Mouse (Mus musculus): Measurements from ENCODE around the gene Grb2.

Grb2 gene

DNA sequence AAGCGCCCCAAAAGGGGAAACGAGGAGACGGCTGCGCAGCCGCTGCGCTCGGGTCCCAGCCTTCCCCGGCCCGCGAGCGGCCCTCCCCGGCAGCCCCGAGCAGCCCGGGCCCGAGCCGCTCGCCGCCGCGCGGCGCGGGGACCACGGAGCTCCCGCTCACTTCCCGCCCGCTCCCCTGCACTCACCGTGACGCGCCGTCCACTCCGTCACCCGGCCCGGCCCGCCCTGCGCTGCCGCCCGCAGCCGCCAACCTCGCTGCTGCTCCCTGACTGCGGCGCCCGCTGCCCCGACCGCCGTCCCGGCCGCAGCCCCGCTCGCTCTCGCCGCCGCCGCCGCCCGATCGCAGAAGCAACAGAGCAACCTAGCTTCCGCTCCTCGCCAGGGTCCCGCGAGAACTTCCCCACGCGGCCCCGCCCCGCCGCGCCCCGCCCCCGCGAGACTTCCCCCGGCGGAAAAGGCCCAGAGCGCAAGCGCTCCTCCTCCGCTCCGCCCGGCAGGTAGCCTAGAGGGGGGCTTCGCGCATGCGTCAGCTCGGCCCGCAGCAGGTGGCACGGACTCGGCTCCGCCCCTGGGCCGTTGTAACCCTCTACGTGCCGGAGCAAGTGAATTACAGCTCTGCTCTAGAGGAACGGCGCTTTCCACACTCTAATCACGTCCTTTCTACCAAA, at the start of gene Grb2:
Grb2 (minus strand) TSS at position 389 of the 668 bp plus-strand sequence.
- DNase-seq (ENCODE audit: low spot score) = peak; percentile 90

DNA sequence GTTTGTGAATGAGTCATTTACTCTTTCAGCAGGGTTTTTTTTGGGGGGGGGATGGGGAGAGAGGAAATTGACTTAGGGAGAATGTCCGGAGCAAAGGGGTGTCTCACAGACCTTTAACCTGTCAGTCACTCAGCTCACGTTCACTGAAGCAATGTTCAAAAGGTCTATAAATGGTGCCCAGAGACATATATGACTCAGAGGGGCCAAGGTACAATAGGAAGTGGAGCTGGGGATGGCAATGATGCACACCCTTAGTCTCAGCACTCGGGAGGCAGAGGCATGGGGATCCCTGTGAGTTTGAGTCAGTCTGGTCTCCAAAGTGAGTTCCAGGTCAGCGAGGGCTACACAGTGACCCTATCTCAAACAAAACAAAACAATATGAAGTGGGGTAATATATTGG, 45.1 kb upstream of the Grb2 start:
- DNase-seq (ENCODE audit: low spot score) = no peak

DNA sequence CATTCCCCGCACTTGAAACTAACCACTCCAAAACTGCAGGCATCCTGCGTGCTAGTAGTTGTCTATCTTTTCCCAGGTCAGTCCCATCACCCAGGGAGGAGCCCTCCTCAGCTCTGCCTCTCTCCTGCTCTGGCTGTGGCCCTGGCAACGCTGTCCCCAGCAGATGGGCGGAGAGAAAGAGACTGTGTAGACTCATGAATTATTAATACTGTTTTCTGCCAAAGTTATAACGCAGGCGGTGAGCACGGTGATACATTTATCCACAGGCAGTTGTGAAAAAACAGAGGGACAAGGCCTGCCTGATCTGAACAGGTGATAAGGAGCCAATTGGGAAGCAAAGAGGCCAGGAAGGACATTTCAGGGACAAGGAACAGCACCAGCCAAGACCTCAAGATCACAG, 44.3 kb upstream of the Grb2 start:
- no peak for DNase-seq (ENCODE audit: low spot score)

DNA sequence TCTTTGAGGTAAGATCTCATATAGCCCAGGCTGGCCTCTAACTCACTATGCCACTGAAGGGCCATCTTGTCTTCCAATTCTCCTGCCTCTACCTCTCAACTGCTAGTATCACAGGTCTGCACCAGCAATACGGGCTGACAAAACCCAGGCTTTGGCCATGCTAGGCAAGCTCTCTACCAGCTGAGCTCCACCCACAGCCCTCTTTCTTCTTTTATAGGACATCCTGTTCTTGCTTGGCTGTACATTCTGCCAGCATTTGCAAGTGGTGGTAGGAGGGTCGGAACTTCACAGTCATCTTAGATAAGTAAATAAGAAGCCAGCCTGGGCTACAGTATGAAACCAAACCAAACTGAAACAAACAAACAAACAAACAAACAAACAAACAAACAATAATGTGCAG, 43.3 kb upstream of the Grb2 start:
- no peak for DNase-seq (ENCODE audit: low spot score)

DNA sequence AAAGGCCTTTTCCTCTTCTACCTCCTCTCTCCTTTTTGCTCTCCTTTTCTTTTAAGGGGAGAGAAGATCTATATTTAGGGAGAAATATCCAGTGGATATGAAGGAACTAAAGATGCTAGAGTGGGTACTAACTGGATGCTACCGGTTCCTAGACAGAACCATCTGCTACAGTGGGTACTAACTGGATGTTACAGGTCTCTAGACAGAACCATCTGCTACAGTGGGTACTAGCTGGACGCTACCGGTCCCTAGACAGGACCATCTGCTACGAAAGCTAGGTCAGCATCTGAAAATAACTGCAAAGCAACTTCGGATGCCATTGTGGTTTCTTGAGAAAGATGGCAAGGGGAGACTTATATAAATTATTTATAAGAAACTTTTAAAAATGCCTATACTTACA, 41.4 kb upstream of the Grb2 start:
- DNase-seq (ENCODE audit: low spot score) = no peak

DNA sequence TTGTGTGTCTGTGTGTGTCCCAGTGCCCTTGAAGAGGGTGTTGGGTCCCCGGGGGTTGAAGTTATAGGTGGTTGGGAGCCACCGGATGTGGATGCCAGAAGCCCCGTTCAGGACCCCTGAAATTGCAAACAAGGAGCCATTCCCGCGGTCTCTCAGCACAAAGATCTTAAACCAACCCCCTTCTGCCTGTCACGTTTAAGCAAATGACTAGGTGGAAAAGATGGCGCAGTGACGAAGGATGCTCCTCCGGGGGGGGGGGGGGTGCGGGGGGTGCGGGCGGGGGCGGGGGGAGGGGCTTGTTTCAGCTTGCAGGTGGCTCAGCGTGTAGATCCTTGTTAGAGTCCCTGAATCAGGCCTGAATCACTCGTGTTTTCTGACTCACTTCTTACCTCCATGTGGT, 39.0 kb upstream of the Grb2 start:
- DNase-seq (ENCODE audit: low spot score) = no peak

DNA sequence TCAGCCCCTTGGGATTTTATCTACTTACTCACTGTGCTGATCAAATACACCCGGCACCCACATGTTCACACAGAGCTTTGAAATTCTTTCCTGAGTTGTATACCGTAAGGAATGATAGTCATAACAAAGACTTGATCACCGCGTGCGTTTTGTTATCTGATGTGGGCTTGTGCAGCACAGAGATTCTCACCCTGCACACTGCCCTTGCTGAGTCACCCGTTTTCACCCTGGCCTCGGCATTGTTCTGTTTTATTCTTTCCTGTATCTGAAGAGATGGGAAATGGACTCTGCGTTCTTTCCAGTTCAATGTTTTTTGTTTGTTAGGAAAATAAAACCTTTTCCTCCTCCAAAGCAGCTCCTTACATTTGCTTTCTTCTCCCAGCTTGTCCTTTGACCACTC, 38.4 kb upstream of the Grb2 start:
- DNase-seq (ENCODE audit: low spot score) = no peak

DNA sequence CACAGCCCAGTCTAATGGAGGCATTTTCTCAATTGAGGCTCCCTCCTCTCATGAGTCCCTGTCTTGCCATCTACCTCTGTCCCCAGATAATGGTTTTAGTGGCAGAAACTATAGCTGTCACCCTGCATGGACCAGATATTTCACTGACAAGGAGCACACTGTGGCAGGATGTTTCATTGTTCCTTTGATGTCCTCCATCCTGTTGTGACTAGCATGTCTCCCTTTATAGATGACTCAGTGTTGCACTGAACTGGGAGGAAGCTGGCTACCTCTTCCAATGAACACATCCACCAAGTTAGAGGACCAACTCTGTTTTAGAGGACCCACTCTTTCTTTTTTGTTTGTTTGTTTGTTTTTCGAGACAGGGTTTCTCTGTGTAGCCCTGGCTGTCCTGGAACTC, 37.7 kb upstream of the Grb2 start:
- no peak for DNase-seq (ENCODE audit: low spot score)

DNA sequence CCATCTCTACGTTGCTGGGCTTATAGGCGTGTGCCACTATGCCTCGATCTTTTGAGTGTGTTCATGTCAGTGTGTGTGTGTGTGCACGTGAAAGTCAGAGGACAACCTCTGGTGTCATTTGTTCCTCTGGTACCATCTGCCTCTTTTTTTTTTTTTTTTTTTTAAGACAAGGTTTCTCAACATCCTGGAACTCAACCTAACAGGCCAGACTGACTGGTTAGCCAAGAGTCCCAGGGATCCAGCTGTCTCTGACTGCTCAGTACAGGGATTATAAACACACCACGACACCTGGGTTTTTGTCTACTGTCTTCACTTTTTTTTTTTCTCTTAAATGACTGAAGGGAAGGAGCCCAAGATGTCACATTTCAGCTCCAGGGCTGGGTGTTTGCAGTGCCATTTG, 36.0 kb upstream of the Grb2 start:
- DNase-seq (ENCODE audit: low spot score) = no peak

DNA sequence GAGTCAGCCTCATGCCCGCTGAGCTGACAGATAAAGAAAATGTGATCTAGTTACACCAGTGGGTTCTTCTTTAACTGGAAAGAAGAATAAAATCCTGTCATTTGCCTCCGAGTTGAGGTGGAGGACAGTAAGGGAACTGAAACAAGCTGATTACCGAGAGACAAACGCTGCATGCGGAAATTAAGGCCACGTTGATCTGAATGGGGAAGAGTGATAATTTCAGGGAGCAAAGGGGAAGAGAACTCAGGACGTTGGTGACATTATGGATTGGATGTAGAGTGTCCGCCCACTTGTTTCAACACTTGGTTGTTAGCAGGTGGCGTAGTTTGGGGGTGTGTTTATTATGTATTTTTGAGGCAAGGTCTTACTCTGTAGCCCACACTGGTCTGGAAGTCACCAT, 34.5 kb upstream of the Grb2 start:
- no peak for DNase-seq (ENCODE audit: low spot score)

DNA sequence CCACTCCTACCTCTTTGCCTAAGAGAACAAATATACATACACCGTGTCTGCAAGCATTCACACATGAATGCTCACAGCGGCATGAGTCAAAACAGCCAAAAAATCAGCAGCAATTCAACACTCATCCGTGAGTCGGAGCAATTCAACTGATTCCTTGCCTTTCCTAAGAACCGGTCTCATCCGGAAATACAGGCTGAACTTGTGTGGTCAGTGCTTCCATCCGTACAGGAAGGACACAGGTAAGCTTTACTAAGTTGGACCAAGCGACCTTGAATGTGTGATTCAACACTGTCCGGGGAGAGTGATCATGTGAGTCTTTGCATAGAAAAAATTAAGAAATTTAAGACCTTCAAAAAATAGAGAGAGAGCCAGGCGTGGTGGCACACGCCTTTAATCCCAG, 32.7 kb upstream of the Grb2 start:
- no peak for DNase-seq (ENCODE audit: low spot score)

DNA sequence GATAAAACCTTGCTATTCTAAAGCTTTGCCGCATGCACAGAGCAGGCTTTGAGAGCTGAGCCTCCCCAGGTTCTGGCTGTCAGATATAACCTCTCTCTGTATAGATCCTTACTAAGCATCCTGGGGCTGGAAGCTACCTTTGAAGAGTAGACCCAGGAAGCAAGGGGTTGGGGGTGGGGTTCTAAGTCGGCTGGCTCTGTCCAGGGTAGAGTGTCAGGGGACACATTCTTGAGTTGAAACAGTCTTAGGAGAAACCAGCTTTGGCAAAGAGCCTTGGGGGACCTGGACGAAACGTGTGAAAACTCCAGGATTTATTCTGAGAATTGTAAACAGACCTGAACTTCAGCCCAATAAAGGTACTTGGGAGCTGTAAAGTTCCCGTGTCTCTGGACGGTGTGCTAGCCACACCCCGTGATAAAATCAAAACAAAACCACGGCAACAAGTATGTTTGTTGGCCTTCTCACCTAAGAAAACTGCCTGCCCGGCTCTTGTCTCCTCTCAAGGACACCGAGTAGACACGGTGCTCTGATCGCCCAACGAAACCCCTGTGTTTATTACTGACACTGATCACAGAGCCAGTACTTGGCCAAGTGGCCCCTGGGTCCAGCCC, 30.0 kb upstream of the Grb2 start:
- DNase-seq (ENCODE audit: low spot score) = no peak

DNA sequence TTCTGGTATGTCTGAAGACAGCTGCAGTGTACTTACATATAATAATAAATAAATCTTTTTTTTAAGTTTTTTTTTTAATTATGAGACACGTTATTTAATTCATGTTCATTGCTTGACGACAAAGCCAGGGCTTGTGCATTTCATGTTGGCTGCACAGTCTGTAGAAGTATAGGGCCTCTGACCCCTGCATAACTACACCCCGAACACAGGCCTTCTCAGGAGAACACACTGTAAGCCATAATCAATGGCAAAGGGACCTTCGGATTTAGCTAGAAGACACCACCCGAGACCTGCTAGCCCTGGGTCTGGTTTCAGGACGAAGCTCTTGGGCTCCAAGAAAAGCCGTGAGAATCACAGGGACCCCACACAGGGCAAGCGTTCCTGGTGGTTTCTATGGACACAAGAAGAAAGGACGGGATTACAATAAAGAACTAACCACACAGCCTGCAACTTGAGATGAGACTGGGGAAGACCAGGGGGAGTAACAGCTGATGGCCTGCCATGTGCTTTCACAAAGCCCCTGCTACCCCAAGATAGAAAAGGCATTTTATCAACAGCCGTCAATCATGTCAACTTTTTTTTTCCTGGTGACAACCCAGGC, 29.3 kb upstream of the Grb2 start:
- DNase-seq (ENCODE audit: low spot score) = no peak

DNA sequence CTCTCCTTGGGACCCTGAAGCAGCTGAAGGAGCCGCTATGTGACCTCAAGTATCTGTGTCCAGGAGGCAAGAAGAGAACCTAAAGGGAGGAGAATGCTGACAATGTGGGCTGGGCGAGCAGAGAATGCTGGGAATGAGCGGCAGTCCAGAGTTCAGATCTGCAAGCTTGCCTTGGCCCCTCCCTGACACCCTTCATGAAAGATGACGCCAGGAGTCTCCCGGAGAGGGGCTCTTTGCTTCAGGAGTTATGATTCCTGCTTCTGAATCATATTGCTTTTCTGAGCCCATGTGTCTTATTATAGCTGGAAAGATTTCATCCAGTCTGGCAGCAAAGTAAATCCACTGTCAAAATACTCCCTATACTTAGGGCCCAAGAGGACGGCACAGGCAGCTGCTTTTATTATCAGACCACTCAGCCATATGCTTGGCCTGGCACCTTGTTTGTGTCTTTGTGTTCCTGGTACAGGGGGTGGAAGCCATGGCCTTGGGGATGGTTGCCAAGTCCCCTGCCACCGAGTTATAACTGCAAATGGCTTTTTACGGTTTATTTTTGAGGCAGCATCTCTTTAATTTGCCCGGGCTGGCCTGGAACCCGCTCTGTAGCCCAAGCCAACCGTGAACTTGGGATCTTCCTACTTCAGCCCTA, 25.8 kb upstream of the Grb2 start:
- no peak for DNase-seq (ENCODE audit: low spot score)

DNA sequence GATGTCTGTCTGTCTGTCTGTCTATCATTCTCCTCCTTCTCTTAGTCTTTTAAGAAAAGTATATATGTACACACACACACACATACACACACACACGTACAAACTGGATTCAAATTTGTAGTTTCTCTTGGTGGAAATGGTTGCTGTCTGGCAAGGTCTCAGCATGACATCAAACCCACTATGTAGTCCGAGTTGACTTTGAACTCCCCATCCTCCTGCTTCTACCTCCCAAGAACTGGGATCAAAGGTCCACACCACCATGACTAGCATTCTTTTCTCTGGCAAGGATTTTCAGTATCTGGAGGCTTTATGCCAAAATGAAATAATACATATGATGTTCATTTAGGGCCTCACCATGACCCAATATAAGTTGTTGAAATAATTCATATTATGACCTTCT, 14.8 kb upstream of the Grb2 start:
- no peak for DNase-seq (ENCODE audit: low spot score)

DNA sequence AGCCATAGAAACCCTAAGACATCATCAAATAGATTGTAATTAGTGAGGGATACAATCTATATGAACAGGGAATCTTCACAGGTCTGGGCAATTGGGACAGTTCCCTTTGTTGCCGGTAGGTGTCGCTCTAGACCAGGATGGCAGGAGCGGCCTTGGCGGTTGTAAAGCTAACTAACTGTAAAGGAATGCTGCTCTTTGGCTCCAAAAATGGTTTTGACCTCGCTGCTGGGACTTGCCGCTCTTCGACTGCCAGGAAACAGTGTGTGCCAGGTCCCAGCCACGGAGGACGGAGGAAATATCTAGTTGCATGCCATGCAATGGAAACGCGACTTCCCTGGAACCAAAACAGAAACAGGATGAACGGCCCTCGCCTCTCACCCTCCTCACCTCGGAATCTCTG, 14.2 kb upstream of the Grb2 start:
- peak; percentile 63 for DNase-seq (ENCODE audit: low spot score)

DNA sequence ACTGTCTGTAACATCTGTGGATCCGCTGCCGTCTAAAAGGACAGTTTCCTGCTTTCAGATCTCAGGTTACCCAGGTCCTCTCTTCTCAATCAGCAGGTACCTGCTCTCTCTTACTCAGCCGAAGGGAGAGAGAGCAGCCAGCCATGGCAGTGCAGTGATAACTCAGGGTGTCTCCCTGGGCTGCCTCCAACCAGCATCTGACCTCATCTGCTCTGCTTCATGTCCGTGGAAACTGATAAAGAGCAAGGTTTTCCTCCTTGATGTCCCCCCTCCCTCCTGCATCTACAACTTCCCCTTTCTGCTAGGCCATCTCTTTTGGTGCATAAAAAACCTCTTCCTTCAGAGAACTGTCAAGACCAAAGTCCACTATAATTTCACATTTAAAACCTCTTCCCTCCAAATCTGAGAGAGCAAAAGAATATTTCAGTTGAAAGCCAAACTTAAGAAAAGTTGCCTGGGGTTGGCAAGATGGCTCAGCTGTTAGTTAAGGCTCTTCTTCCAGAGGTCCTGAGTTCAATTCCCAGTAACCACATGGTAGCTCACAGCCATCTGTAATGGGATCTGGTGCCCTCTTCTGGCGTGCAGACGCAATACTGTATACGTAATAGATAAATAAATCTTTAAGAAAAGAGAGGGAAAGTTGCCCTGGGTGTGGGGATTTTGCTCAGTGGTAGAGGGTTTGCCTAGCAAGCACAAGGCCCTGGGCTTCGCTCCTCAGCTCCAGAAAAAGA, 9.4 kb upstream of the Grb2 start:
- DNase-seq (ENCODE audit: low spot score) = no peak

DNA sequence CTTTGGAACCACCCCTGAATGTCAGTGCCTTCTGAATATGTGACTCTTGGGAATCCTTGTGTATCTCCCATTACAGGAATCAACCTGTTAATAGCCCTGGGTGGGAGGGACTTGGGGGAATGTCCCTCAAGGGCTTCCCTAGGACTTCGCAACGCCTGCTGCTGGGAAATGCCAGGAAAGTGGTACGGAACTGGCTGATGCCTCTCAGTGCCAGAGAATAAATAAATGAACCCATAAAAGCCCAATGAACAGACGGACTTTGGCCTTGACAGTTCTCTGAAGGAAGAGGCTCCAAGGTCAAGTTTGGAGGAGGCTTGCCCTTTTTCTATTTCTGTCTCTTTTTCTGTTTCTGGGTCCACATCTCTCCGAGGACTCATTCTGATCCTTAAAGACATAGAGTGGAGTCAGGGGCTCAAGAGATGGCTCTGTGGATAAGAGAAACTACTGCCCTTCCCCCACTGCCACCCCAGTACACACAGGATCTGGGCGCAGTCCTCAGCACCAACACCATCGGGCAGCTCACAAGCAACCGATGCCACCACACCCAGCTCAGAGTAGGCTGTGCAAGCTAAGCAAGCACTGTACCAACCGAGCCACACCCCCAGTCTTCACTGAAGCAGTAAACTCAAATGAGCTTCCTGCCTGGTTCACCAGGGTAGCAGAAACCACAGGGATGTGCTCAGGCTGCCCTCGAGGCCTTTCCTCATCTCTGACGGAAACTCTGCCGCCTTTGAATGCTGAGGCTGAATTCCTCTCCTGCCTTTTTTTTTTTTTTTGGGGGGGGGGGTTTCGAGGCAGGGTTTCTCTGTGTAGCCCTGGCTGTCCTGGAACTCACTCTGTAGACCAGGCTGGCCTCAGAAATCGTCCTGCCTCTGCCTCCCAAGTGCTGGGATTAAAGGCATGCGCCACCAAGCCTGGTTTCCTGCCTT, 8.3 kb upstream of the Grb2 start:
- DNase-seq (ENCODE audit: low spot score) = no peak

DNA sequence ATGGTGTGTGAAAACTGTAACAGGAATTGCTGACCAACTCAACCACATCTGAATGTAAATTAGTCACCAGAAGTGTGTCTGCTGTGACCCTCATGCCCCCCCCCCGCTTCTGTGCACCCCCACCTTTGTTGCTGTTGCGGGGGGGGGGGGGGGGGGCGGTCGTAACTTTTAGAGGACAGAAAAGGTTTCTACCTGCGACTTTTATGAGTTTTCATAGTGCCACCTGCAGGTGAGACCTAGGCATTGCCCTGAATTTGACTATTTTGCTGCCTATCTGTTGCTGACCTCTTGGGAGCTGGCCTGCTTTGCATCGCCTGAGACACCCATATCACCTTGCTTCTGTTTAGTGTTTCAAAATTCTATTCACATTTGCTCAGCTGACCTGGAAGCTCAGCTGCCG, 6.1 kb upstream of the Grb2 start:
- DNase-seq (ENCODE audit: low spot score) = no peak

DNA sequence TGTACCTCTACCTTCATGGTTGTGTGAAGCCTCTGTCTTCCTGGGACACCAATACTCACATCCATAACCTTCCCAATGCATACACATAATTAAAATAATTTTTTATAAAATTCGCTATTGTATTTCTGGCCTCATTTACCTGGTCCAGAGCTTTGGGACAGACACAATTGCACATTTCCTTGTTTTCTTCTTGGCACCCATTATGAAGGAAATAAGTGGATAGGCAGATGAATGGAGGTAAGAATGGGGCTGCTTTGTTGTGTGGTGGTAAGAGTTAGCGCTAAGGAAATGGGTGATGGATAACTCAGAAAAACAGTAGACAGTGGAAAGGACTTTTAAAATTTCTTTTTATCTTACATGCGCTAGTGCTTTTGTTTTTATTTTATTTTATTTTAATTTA, 5.0 kb upstream of the Grb2 start:
- no peak for DNase-seq (ENCODE audit: low spot score)

DNA sequence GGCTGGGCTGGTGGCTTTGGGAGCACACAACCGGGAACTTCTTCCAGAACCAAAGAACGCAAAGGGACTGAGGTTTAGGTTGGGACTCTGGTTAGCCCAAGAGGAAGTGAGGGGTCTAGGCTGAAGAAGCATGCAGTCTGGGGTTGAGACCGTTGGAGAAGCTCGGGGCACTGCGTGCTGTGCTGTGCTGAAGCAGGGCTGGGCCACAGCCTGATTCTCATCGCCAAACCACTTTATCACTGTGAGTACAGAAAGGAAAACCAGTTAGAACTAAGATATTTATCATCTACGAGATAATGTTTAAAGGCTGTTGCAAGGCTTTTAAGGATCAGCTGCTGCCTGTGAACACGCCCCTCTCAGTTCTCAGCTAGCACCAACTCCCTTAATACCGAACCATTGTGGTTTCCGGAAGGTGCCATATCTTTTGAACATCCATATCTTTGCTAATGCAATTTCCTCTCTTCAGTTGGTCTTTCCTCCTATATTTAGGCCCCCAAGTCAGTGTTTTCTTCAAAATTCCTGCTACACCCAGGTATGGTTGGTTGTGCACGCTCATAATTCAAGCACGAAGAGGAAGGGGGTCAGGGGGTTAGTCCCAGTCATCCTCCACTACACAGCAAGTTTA, 4.4 kb upstream of the Grb2 start:
- DNase-seq (ENCODE audit: low spot score) = no peak

Measured in urinary bladder, postnatal 10 days (tissue).